Mouse (Mus musculus): ENCODE measurements around the gene Gbp3. TPM values are rescaled to one million over a fixed set of nuclear protein-coding genes. Genes with fewer than 3 reads are reported as not detected.

Gbp3 gene
- polyA plus RNA-seq, 1 experiment: 8.5 TPM

DNA sequence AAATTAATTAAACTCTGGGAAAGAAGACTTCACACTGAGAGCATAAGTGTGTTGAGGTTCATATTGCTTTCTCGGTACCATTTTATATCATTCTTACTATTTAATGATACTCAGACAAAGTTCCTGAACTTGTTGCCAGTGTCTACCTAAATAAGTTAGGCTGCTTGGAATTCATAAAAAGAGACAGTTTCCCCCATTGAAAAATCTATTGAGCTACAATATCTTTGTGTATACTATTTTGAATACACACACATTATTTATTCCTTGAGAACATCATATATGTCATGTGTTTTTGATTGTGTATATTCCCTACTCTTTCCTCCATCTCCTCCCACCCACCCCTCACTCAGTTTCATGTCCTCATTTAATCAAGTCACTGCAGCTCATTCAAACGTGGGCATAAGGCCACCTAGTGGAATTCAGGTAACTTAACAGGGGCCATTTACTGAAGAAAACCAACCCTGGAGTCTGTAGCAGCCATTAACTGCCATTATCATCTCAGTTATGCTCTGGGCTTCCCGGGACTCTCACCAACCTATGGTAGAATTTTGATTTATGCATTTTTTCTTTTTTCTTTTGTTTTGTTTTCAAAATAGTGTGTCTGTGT lies 61.2 kb downstream of the Gbp3 start:
- no peaks in the 10 kb centered on the region for H3K4me1 ChIP-seq (ENCODE audit: control insufficient read depth, insufficient read depth, low read length)
- H3K4me3 ChIP-seq (replicated peaks; ENCODE audit: insufficient read depth, low read depth, low read length): no peak overlapping the region
- TF ChIP-seq CTCF (IDR thresholded peaks at IDR 0.05; ENCODE audit: borderline replicate concordance, insufficient read depth, low read depth, low read length) (no peak), POLR2A (IDR thresholded peaks at IDR 0.05; ENCODE audit: borderline replicate concordance, insufficient read depth, low read length) (no peak)
- DNase-seq: no peak
- H3K27me3 ChIP-seq (ENCODE audit: control insufficient read depth, insufficient read depth, low read length): no peaks in the 10 kb centered on the region
- no peak overlapping the region for H3K27ac ChIP-seq (ENCODE audit: insufficient read depth, low read length)
- WGBS: 59% methylated on average over 3 of the region's 3 CpGs

Other genes starting within 250 kb of the Gbp3 start
- 15.7 and 16.8 TPM in 2 replicates for gene Pdlim5, start 164.3 kb upstream of the Gbp3 start, polyA plus RNA-seq (2012; rRNA removed)
- gene Gbp5, start 66.0 kb upstream of the Gbp3 start, polyA plus RNA-seq (2012; rRNA removed): 1.7 and 2.4 TPM in 2 replicates
- 1.5 and 1.7 TPM in 2 replicates for gene Gbp7, start 29.7 kb upstream of the Gbp3 start, polyA plus RNA-seq (2012; rRNA removed)
- gene Gbp2b, start 34.8 kb downstream of the Gbp3 start, polyA plus RNA-seq (2012; rRNA removed): not detected in 2 replicates
- gene Gbp2, start 60.6 kb downstream of the Gbp3 start, polyA plus RNA-seq (2012; rRNA removed): 2.5 and 3.3 TPM in 2 replicates
- 6.5 and 7.7 TPM in 2 replicates for gene Kyat3, start 141.0 kb downstream of the Gbp3 start, polyA plus RNA-seq (2012; rRNA removed)
- gene Gtf2b, start 205.0 kb downstream of the Gbp3 start, polyA plus RNA-seq (2012; rRNA removed): 46.8 and 47.9 TPM in 2 replicates